Mouse (Mus musculus): ENCODE results near the gene Garem2. TPM values are rescaled to one million over a fixed set of nuclear protein-coding genes. Genes with fewer than 3 reads are reported as not detected.
A peak's percentile ranks its signal among the peaks of the same experiment; 100 is the strongest.

Gene Garem2
- polyA plus RNA-seq, 1 experiment from 2014 or later: 14.3 TPM

DNA sequence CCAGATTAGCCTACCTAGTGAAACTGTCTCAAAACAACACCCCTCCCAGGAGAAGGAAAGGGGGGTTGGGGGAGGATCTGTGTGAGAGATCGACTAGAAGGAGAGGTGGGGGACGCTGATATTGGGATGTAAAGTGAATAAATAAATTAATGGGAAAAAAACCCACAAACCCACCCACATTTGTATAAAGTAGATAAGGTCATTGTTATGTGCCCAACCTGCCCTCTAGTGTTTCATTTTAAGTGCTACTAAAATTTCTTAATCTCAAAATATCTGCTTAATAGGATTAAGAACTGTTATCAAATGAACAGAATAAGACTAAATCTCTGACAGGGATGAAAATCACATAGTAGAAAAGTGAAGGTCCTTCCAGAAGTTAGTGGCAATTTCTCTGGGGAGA lies 10.6 kb upstream of the Garem2 start:
- Histone ChIP-seq H3K9ac (ENCODE audit: low read length) (no peak overlapping the region), H3K27ac (ENCODE audit: low read depth, low read length) (no peak overlapping the region), H3K27me3 (ENCODE audit: control insufficient read depth, insufficient read depth, low read length) (no peaks in the 10 kb centered on the region), H3K36me3 (ENCODE audit: control insufficient read depth, insufficient read depth, low read length) (no peaks in the 10 kb centered on the region), H3K4me3 (ENCODE audit: low read depth, low read length) (no peak overlapping the region), H3K4me2 (no peak overlapping the region), H3K9me3 (ENCODE audit: control insufficient read depth, low read length) (no peaks in the 10 kb centered on the region), H3K4me1 (ENCODE audit: control insufficient read depth, insufficient read depth, low read length) (no peaks in the 10 kb centered on the region)
- 47% methylated on average over 2 of the region's 2 CpGs for WGBS
- ATAC-seq (ENCODE audit: low FRiP score) (no peak), DNase-seq (ENCODE audit: low spot score, missing footprints) (no peak)

DNA sequence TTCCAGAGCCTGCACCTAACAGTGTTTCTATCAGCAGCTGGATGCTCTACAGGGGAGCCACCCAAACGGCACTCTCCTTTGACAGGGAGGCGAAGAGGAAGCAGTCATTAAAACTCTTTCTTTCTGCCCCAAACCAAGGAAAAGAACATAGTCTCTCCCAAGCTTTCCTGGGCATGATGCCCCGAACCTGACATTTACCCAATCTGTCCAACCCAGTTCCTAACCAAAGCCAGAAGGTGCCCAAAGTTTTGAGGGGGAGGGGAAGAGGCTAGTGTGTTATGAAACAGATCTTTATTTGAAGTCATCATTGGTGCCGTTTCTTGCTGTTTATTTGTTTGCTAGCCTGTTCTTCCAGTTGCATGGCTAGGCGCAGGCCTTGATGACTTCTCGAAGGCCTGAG lies 9.2 kb upstream of the Garem2 start:
- no peak overlapping the region for H3K27ac ChIP-seq (ENCODE audit: low read depth, low read length)
- ATAC-seq (ENCODE audit: low FRiP score) (no peak), DNase-seq (ENCODE audit: low spot score, missing footprints) (no peak)
- no peaks in the 10 kb centered on the region for H3K9me3 ChIP-seq (ENCODE audit: control insufficient read depth, low read length)
- 79% methylated on average over 6 of the region's 6 CpGs for WGBS
- H3K4me3 ChIP-seq (ENCODE audit: low read depth, low read length): no peak overlapping the region
- H3K27me3 ChIP-seq (ENCODE audit: control insufficient read depth, insufficient read depth, low read length): no peaks in the 10 kb centered on the region
- no peaks in the 10 kb centered on the region for H3K4me1 ChIP-seq (ENCODE audit: control insufficient read depth, insufficient read depth, low read length)
- no peak overlapping the region for H3K9ac ChIP-seq (ENCODE audit: low read length)
- no peaks in the 10 kb centered on the region for H3K36me3 ChIP-seq (ENCODE audit: control insufficient read depth, insufficient read depth, low read length)
- H3K4me2 ChIP-seq: no peak overlapping the region

DNA sequence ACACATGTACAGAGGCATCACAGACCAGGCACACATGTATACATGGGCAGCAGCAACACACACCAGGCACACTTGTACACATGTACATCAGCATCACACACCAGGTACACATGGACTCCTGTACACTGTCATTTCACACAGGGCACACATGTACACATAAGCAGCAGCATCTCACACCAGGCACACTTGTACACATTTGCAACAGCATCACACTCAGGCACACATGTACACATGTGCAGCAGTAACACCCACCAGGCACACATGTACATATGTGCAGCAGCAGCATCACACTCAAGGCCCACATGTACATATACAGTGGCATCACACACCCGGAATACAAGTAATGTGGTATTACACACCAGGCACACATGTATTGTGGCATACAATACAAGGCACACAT lies 6.7 kb upstream of the Garem2 start:
- DNase-seq (ENCODE audit: low spot score, missing footprints) (no peak), ATAC-seq (ENCODE audit: low FRiP score) (no peak)
- H3K9me3 ChIP-seq (ENCODE audit: control insufficient read depth, low read length): no peaks in the 10 kb centered on the region
- H3K4me2 ChIP-seq: no peak overlapping the region
- H3K4me3 ChIP-seq (ENCODE audit: low read depth, low read length): no peak overlapping the region
- no peak overlapping the region for H3K27ac ChIP-seq (ENCODE audit: low read depth, low read length)
- no peaks in the 10 kb centered on the region for H3K36me3 ChIP-seq (ENCODE audit: control insufficient read depth, insufficient read depth, low read length)
- H3K27me3 ChIP-seq (ENCODE audit: control insufficient read depth, insufficient read depth, low read length): no peaks in the 10 kb centered on the region
- 80% methylated on average over 1 of the region's 1 CpGs for WGBS
- H3K9ac ChIP-seq (ENCODE audit: low read length): no peak overlapping the region
- H3K4me1 ChIP-seq (ENCODE audit: control insufficient read depth, insufficient read depth, low read length): no peaks in the 10 kb centered on the region

DNA sequence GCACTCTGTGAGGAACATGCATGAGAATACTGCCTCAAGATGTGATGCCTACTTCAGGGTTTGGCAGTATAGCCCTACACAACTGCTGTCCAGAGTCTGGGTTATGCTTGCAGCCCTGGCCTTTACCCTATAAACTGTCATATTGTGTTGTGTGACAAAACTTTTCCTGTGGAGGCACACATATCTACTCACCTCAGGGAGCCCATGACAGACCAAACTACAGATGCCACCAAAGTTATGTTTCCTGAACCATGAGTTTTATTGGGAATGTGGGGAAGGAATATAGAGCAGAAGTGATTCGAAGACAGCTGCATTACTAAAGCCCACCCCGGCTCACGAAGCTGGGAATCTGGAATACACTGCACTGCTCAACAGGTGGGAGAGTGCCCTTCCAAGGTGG lies 1.6 kb upstream of the Garem2 start:
- Histone ChIP-seq H3K4me2 (no peak overlapping the region), H3K27me3 (ENCODE audit: control insufficient read depth, insufficient read depth, low read length) (no peaks in the 10 kb centered on the region), H3K4me3 (ENCODE audit: low read depth, low read length) (no peak overlapping the region), H3K9ac (ENCODE audit: low read length) (no peak overlapping the region), H3K9me3 (ENCODE audit: control insufficient read depth, low read length) (no peaks in the 10 kb centered on the region), H3K4me1 (ENCODE audit: control insufficient read depth, insufficient read depth, low read length) (peaks cover 27% of the 10 kb centered on the region), H3K36me3 (ENCODE audit: control insufficient read depth, insufficient read depth, low read length) (no peaks in the 10 kb centered on the region), H3K27ac (ENCODE audit: low read depth, low read length) (no peak overlapping the region)
- no peak for ATAC-seq (ENCODE audit: low FRiP score)
- WGBS: 78% methylated on average over 3 of the region's 3 CpGs
- DNase-seq (ENCODE audit: low spot score, missing footprints): peak; percentile 75

DNA sequence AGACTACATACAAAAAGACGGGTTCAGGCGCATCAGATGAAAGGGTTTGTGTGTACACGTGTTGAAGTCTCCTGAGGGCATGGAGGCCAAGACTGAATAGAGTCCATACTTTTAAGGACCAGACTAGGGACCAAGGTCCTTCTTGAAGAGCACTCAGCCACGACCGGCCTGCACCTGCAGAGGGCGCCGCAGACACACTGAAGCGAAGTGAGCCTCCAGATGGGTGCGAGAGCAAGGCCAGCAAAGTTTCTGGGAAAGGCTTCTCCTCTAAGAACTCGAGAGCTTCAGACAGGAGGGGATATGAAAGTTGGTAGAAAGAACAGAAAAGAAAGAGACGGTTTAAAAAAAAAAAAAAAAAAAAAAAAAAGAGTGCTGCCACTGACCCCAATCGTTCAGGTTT lies 622 bp upstream of the Garem2 start:
- Histone ChIP-seq H3K36me3 (ENCODE audit: control insufficient read depth, insufficient read depth, low read length) (no peaks in the 10 kb centered on the region), H3K4me3 (ENCODE audit: low read depth, low read length) (peak overlapping the region; percentile 66), H3K9me3 (ENCODE audit: control insufficient read depth, low read length) (no peaks in the 10 kb centered on the region), H3K9ac (ENCODE audit: low read length) (peak overlapping the region; percentile 84), H3K4me1 (ENCODE audit: control insufficient read depth, insufficient read depth, low read length) (peaks cover 34% of the 10 kb centered on the region), H3K27ac (ENCODE audit: low read depth, low read length) (no peak overlapping the region), H3K4me2 (peak overlapping the region; percentile 94), H3K27me3 (ENCODE audit: control insufficient read depth, insufficient read depth, low read length) (no peaks in the 10 kb centered on the region)
- ATAC-seq (ENCODE audit: low FRiP score) (peak; percentile 33), DNase-seq (ENCODE audit: low spot score, missing footprints) (peak; percentile 98)
- whole genome bisulfite sequencing: 1% methylated on average over 12 of the region's 12 CpGs

DNA sequence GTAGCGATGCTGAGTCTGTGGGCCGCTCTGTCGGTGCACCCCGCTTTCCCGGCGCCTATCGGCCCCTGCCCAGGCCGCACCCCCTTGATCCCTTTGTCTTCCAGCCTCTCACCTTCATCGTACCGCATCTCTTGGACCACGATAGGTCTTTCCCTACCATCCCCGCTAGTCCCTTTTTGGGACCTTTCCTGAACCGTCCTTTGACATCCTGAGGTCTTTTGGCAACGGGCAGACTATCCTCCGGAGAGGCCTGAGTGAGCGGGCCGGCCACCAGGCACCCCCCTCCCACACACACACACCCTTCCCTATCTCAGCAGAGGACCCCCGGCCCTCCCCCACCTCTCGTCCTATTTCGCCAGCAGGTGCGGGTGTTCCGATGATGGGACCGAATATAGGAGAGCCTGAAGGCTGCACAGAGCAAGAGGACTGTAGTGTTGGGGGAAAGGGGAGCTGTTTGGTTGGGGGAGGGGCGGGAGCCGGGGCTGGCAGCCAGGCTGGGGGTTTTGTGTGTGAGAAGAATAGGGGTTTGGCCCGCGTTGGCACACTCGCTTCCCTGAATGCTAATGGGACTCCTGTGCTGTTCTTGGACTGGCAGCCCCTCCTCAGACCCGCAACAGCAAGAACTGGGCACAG lies 823 bp downstream of the Garem2 start, which contains the start of gene 3110082J24Rik:
3110082J24Rik (minus strand) TSS at position 419 of the 633 bp plus-strand sequence.
- Histone ChIP-seq H3K4me1 (ENCODE audit: control insufficient read depth, insufficient read depth, low read length) (peaks cover 49% of the 10 kb centered on the region), H3K27me3 (ENCODE audit: control insufficient read depth, insufficient read depth, low read length) (no peaks in the 10 kb centered on the region), H3K9ac (ENCODE audit: low read length) (peak within 1 kb of the TSS; percentile 84), H3K9me3 (ENCODE audit: control insufficient read depth, low read length) (no peaks in the 10 kb centered on the region), H3K4me3 (ENCODE audit: low read depth, low read length) (peak within 1 kb of the TSS; percentile 66), H3K4me2 (peak within 1 kb of the TSS; percentile 94), H3K36me3 (ENCODE audit: control insufficient read depth, insufficient read depth, low read length) (no peaks in the 10 kb centered on the region), H3K27ac (ENCODE audit: low read depth, low read length) (peak within 1 kb of the TSS; percentile 67; the same call in 1 of the 2 replicates)
- under 1% methylated on average over 29 of the region's 29 CpGs for WGBS
- DNase-seq (ENCODE audit: low spot score, missing footprints) (no peak), ATAC-seq (ENCODE audit: low FRiP score) (peak; percentile 19; the same call in 1 of the 2 replicates)

DNA sequence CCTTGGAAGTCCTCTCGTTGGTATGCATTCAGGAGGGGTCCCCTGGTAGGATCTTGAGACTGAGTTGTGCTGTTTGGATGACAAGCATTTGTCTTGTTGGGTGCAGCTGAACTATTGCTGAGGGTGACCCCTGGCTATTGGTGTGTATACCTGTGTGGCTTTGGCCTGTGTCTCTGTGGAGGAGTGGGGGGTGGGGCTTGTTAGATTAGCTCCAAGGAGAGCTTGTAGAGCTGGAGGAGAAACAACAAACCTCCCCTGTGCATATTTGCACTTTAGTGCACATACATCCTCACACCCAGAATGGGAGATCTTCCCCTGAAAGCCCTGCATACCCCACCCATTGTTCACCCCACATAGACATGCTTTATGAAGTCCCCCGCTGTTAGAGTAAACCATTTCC lies 1.8 kb downstream of the Garem2 start:
- Histone ChIP-seq H3K9me3 (ENCODE audit: control insufficient read depth, low read length) (no peaks in the 10 kb centered on the region), H3K4me3 (ENCODE audit: low read depth, low read length) (peak overlapping the region; percentile 66), H3K27ac (ENCODE audit: low read depth, low read length) (peak overlapping the region; percentile 67; the same call in 1 of the 2 replicates), H3K9ac (ENCODE audit: low read length) (peak overlapping the region; percentile 84), H3K27me3 (ENCODE audit: control insufficient read depth, insufficient read depth, low read length) (no peaks in the 10 kb centered on the region), H3K36me3 (ENCODE audit: control insufficient read depth, insufficient read depth, low read length) (no peaks in the 10 kb centered on the region), H3K4me2 (peak overlapping the region; percentile 94), H3K4me1 (ENCODE audit: control insufficient read depth, insufficient read depth, low read length) (peaks cover 58% of the 10 kb centered on the region)
- 9% methylated on average over 2 of the region's 2 CpGs for WGBS
- peak; percentile 1; the same call in 1 of the 2 replicates for ATAC-seq (ENCODE audit: low FRiP score)
- peak; percentile 85 for DNase-seq (ENCODE audit: low spot score, missing footprints)

DNA sequence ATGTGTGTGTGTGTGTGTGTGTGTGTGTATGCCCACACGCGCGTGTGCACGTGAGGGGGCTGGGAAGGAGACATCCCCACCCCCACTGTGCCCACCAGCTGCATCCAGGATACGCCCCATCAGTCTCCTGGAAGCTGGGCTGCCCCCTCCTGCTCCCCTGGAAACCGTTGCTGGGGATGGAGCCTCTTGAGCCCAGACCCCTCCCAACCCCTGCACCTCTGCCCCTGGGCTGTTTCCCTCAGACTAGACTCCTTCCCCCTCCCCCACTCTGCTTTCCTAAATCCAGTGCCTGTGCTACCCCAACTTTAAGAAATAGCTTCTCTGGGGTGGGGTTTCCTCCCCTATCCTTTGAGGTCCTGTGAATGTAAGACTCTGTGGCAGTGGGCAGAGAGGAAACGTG lies 2.2 kb downstream of the Garem2 start:
- ATAC-seq (ENCODE audit: low FRiP score) (peak; percentile 71), DNase-seq (ENCODE audit: low spot score, missing footprints) (peak; percentile 93)
- Histone ChIP-seq H3K9me3 (ENCODE audit: control insufficient read depth, low read length) (no peaks in the 10 kb centered on the region), H3K27me3 (ENCODE audit: control insufficient read depth, insufficient read depth, low read length) (no peaks in the 10 kb centered on the region; the same call in 1 of the 2 replicates), H3K4me3 (ENCODE audit: low read depth, low read length) (peak overlapping the region; percentile 66), H3K9ac (ENCODE audit: low read length) (peak overlapping the region; percentile 44), H3K36me3 (ENCODE audit: control insufficient read depth, insufficient read depth, low read length) (no peaks in the 10 kb centered on the region), H3K4me2 (peak overlapping the region; percentile 94), H3K4me1 (ENCODE audit: control insufficient read depth, insufficient read depth, low read length) (peaks cover 58% of the 10 kb centered on the region), H3K27ac (ENCODE audit: low read depth, low read length) (peak overlapping the region; percentile 78)
- WGBS: 0% methylated on average over 7 of the region's 7 CpGs

DNA sequence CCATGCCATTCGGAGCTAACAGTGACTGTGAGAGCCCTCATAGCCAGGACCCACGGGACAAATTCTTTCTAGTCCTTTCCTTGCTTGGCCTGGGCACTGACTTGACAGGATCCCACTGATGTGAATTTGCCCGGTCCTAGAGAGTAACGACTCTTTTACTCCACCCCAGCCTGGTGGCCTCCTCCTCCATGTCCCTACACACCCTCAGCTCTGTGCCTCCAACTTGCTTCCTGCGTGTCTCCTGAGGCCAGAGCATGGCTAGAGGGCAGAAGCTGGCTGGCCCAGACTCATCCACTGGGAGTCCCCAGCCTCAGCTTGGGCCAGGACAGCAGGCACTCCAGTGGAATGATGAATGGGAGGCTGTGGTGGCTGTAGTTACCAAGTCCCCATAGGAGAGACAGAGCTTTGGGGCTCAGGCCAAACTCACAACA lies 2.7 kb downstream of the Garem2 start:
- Histone ChIP-seq H3K4me2 (peak overlapping the region; percentile 94), H3K4me1 (ENCODE audit: control insufficient read depth, insufficient read depth, low read length) (peaks cover 58% of the 10 kb centered on the region), H3K27ac (ENCODE audit: low read depth, low read length) (peak overlapping the region; percentile 78), H3K9ac (ENCODE audit: low read length) (peak overlapping the region; percentile 44), H3K27me3 (ENCODE audit: control insufficient read depth, insufficient read depth, low read length) (peaks cover 2% of the 10 kb centered on the region; the same call in 1 of the 2 replicates), H3K9me3 (ENCODE audit: control insufficient read depth, low read length) (no peaks in the 10 kb centered on the region), H3K4me3 (ENCODE audit: low read depth, low read length) (peak overlapping the region; percentile 66), H3K36me3 (ENCODE audit: control insufficient read depth, insufficient read depth, low read length) (no peaks in the 10 kb centered on the region)
- 0 out of 2 replicates have a peak, but pooled peaks have one; percentile 3 for ATAC-seq (ENCODE audit: low FRiP score)
- 1% methylated on average over 5 of the region's 5 CpGs for WGBS
- peak; percentile 93 for DNase-seq (ENCODE audit: low spot score, missing footprints)

All from midbrain, embryonic 11.5 days (tissue).